Mouse (Mus musculus): ENCODE data around the gene Med27.

DNA sequence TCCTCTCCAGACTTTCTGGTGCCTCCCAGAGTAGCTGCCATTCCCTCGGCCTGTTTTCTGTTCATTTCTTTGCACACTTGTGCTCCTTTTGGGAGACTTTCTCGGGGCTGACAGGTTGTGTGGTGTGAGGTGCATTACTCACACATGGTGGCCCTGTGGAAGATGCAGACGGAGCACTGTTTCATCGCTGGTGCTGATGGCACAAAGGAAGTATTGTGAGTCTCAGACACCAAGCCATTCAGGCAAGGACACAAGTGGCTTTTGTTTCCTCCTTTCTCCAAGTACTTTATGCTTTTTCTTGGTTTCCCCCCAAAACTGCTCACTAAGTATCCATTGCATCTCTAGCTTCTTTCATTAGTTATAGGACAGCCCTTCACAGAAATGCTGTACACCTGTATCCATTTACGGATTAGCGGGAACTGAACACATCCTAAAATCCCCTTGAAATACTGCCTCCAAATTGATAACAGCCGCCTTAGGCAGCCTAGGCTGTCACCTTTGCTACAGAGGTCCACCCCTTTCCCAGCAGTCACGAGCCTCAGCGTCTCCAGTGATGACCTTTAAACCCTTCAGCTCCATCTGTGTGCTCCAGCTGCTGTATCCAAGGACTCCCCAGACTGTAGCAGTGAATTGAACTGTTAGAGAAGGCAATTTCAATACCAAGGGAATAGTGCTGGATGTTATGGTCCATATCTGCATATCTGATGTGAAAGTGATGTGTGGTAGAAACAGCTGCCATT, 136.5 kb downstream of the Med27 start:
- TF ChIP-seq POLR2A (IDR thresholded peaks at IDR 0.05; ENCODE audit: borderline replicate concordance, control insufficient read depth, low read depth, low read length) (no peak), CTCF (IDR thresholded peaks at IDR 0.05; ENCODE audit: control insufficient read depth, insufficient read depth, low read length) (no peak)
